Mouse (Mus musculus) G1E (cell line): ENCODE data around the gene Fam81b. TPM values are rescaled to one million over a fixed set of nuclear protein-coding genes. Genes with fewer than 3 reads are reported as not detected.

Experiments
- ATAC-seq: 2 replicates; pipeline ENCODE4 v1.8.0; 2016; ENCODE audit warnings: mild to moderate bottlenecking; ENCODE audit not compliant: insufficient number of reproducible peaks, poor library complexity, low FRiP score, severe bottlenecking; ENCODE audit errors: extremely low read depth
- DNase-seq: peaks from one replicate; pipeline ENCODE4 v3.0.0; 2012; ENCODE audit warnings: low spot score
- H3K27me3 ChIP-seq: 2 replicates; pipeline ENCODE4 v1.6.1; 2012; ENCODE audit warnings: mild to moderate bottlenecking, low read length, inconsistent platforms; ENCODE audit not compliant: insufficient read depth
- H3K36me3 ChIP-seq: replicated peaks from 2 replicates; pipeline ENCODE3; 2012; ENCODE audit warnings: mild to moderate bottlenecking, inconsistent platforms
- H3K4me1 ChIP-seq: 2 replicates; pipeline ENCODE4 v1.6.1; 2012; ENCODE audit warnings: low read depth, low read length, inconsistent platforms, mixed read lengths; ENCODE audit not compliant: insufficient read depth
- H3K4me3 ChIP-seq: 2 replicates; pipeline ENCODE4 v1.5.1; 2012; ENCODE audit warnings: low read depth, mild to moderate bottlenecking, inconsistent platforms, low read length, moderate library complexity, mixed read lengths
- H3K9me3 ChIP-seq: replicated peaks from 2 replicates; pipeline ENCODE4 v1.6.1; 2012; ENCODE audit warnings: inconsistent platforms
- CTCF ChIP-seq: IDR thresholded peaks from 2 replicates; pipeline ENCODE4 v1.5.1; 2012; ENCODE audit warnings: low read depth, low read length, inconsistent platforms, mixed read lengths
- GATA1 ChIP-seq: IDR thresholded peaks from 2 replicates; pipeline ENCODE4 v1.6.1; 2012; ENCODE audit warnings: borderline replicate concordance, low read length, inconsistent platforms, mixed read lengths
- GATA2 ChIP-seq: IDR thresholded peaks from 2 replicates; pipeline ENCODE4 v1.6.1; 2012; ENCODE audit warnings: low read depth, low read length, inconsistent platforms, borderline replicate concordance
- POLR2AphosphoS5 ChIP-seq: IDR thresholded peaks from 2 replicates; pipeline ENCODE4 v1.6.1; 2012; ENCODE audit warnings: low read depth, low read length, inconsistent platforms; ENCODE audit not compliant: insufficient replicate concordance
- TAL1 ChIP-seq: conservative IDR thresholded peaks from 2 replicates; pipeline ENCODE4 v1.6.1; 2012; ENCODE audit warnings: low read depth, low read length, inconsistent platforms, mixed read lengths
- polyA plus RNA-seq: library from polyadenylated mRNA; stranded (reverse); fragments of >175 nt; gene quantifications from 2 replicates; pipeline ENCODE4 v1.2.3, GENCODE M21; 2012
- total RNA-seq, 2 experiments: library from RNA; stranded (forward) in 1 of 2; stranded (reverse) in 1 of 2; fragments of 200-1000 nt in 1 of 2; fragments of >200 nt in 1 of 2; fragmentation: Nextera tagmentation in 1 of 2; gene quantifications; 2 replicates each; pipeline ENCODE4 v1.2.3; 2014 to 2017

The Fam81b gene
- total and polyA plus RNA-seq, 3 experiments: 0.16 to 0.30 TPM; not detected in 1

GRCm38 (mm10) chr13:76197297-76197848 is 107.5 kb downstream of the Fam81b start:
- no peaks in the 10 kb centered on the region for H3K9me3 ChIP-seq
- no peaks in the 10 kb centered on the region for H3K4me1 ChIP-seq
- TF ChIP-seq TAL1 (no peak), CTCF (no peak), POLR2AphosphoS5 (no peak), GATA2 (no peak), GATA1 (no peak)
- ATAC-seq (no peak), DNase-seq (no peak)
- H3K27me3 ChIP-seq: no peaks in the 10 kb centered on the region
- H3K4me3 ChIP-seq: no peak overlapping the region
- peaks cover 10% of the 10 kb centered on the region for H3K36me3 ChIP-seq

- H3K36me3 ChIP-seq: peaks cover 25% of the 10 kb centered on the region
- ATAC-seq: no peak
- H3K9me3 ChIP-seq: no peaks in the 10 kb centered on the region
- no peak for DNase-seq
- no peaks in the 10 kb centered on the region for H3K4me1 ChIP-seq
- TF ChIP-seq CTCF: no peak
- H3K4me3 ChIP-seq: no peak overlapping the region
- no peaks in the 10 kb centered on the region for H3K27me3 ChIP-seq
Observed at GRCm38 (mm10) chr13:76195431-76196138, 109.3 kb downstream of the Fam81b start.

GRCm38 (mm10) chr13:76194937-76195336 is 109.9 kb downstream of the Fam81b start:
- H3K27me3 ChIP-seq: no peaks in the 10 kb centered on the region
- TF ChIP-seq TAL1 (no peak), POLR2AphosphoS5 (no peak), CTCF (no peak), GATA2 (no peak), GATA1 (no peak)
- no peaks in the 10 kb centered on the region for H3K4me1 ChIP-seq
- H3K9me3 ChIP-seq: no peaks in the 10 kb centered on the region
- no peak overlapping the region for H3K4me3 ChIP-seq
- H3K36me3 ChIP-seq: peaks cover 30% of the 10 kb centered on the region
- no peak for ATAC-seq
- DNase-seq: no peak

GRCm38 (mm10) chr13:76190273-76190672 is 114.6 kb downstream of the Fam81b start:
- no peak for ATAC-seq
- Histone ChIP-seq H3K27me3 (no peaks in the 10 kb centered on the region), H3K9me3 (no peaks in the 10 kb centered on the region), H3K4me1 (no peaks in the 10 kb centered on the region), H3K36me3 (peaks cover 47% of the 10 kb centered on the region), H3K4me3 (no peak overlapping the region)
- TF ChIP-seq POLR2AphosphoS5 (no peak), GATA1 (no peak), GATA2 (no peak), CTCF (no peak), TAL1 (no peak)
- DNase-seq: no peak

GRCm38 (mm10) chr13:76189190-76189589 is 115.7 kb downstream of the Fam81b start:
- DNase-seq: no peak
- H3K4me1 ChIP-seq: no peaks in the 10 kb centered on the region
- no peak overlapping the region for H3K4me3 ChIP-seq
- ATAC-seq: no peak
- no peaks in the 10 kb centered on the region for H3K27me3 ChIP-seq
- TF ChIP-seq GATA1: no peak
- no peak for TF ChIP-seq TAL1
- TF ChIP-seq CTCF: no peak
- TF ChIP-seq POLR2AphosphoS5: no peak
- TF ChIP-seq GATA2: no peak
- H3K36me3 ChIP-seq: peaks cover 49% of the 10 kb centered on the region
- H3K9me3 ChIP-seq: no peaks in the 10 kb centered on the region

GRCm38 (mm10) chr13:76187651-76188050 is 117.2 kb downstream of the Fam81b start:
- Histone ChIP-seq H3K4me1 (no peaks in the 10 kb centered on the region), H3K27me3 (no peaks in the 10 kb centered on the region), H3K36me3 (peaks cover 52% of the 10 kb centered on the region), H3K4me3 (no peak overlapping the region), H3K9me3 (no peaks in the 10 kb centered on the region)
- no peak for DNase-seq
- TF ChIP-seq GATA2 (no peak), TAL1 (no peak), GATA1 (no peak), CTCF (no peak), POLR2AphosphoS5 (no peak)
- ATAC-seq: no peak
